Comparison of ENCODE assay signal across 31 mouse cellular contexts in the genomic region with DNA sequence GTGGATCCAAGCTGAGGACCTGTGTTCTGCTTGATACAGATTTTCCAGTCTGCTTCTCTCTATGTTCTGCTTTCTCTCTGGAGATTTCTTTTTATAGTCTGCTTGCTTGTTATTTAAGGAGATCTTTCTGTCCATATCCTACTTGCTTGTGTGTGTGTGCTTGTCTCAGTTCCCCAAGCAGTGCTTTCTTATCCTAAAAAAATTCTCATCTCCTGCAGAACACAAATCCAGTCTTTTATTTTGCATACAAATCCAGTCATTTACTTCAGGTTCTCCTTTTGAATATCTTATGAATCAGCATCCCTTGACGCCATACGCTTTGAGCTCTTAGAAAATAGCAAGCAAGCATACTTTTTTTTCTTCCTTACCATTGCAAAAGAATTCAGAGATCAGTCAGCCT.
"Had no signal": no experiment of that assay in that cellular context is flagged by ENCODE, and none has a peak within 500 bp of the region (broad histone marks: within the 10 kb centered on the region; RNA-seq: fewer than 3 reads in every experiment).

No protein-coding gene starts in this region.

- H3K4me2 ChIP-seq: limb, embryonic 12.5 days; limb, embryonic 13.5 days; limb, embryonic 15.5 days; liver, embryonic 11.5 days; liver, embryonic 12.5 days; liver, embryonic 13.5 days; liver, embryonic 15.5 days; lung, embryonic 14.5 days; lung, embryonic 15.5 days; midbrain, embryonic 11.5 days; midbrain, embryonic 12.5 days; midbrain, embryonic 13.5 days; midbrain, embryonic 15.5 days; neural tube, embryonic 12.5 days had no signal

- H3K27ac ChIP-seq: limb, embryonic 10.5 days; limb, embryonic 12.5 days; limb, embryonic 13.5 days; limb, embryonic 15.5 days; liver, embryonic 12.5 days; liver, embryonic 13.5 days; liver, embryonic 14.5 days; liver, embryonic 15.5 days; lung, embryonic 15.5 days; macrophage; midbrain, embryonic 10.5 days; midbrain, embryonic 12.5 days; midbrain, embryonic 13.5 days; midbrain, embryonic 15.5 days; neural tube, embryonic 12.5 days had no signal

- ATAC-seq: liver, embryonic 12.5 days; liver, postnatal 0 days; lung, postnatal 0 days; midbrain, embryonic 13.5 days; midbrain, embryonic 15.5 days; midbrain, embryonic 16.5 days had no signal

- H3K27me3 ChIP-seq: limb, embryonic 12.5 days; limb, embryonic 13.5 days; limb, embryonic 15.5 days; liver, embryonic 12.5 days; liver, embryonic 13.5 days; liver, embryonic 15.5 days; lung, embryonic 15.5 days; megakaryocyte, embryonic 14.5 days; midbrain, embryonic 12.5 days; midbrain, embryonic 13.5 days; midbrain, embryonic 15.5 days; neural tube, embryonic 12.5 days had no signal

- DNase-seq: left cerebral cortex, postnatal 4 days; liver; liver, embryonic 13.5 days; liver, postnatal 0 days; lung, adult 18-20 months; lung, adult 2 months; lung, embryonic 14.5 days; lung, postnatal 10 days; lung, postnatal 14 days; lung, postnatal 36 days; lung, postnatal 4 days had no signal

- H3K4me1 ChIP-seq: limb, embryonic 10.5 days; limb, embryonic 12.5 days; limb, embryonic 13.5 days; limb, embryonic 15.5 days; liver, embryonic 12.5 days; liver, embryonic 13.5 days; liver, embryonic 15.5 days; lung, embryonic 15.5 days; megakaryocyte, embryonic 14.5 days; midbrain, embryonic 10.5 days; midbrain, embryonic 12.5 days; midbrain, embryonic 13.5 days; midbrain, embryonic 15.5 days; neural tube, embryonic 12.5 days had no signal

- H3K9me3 ChIP-seq: limb, embryonic 10.5 days; limb, embryonic 12.5 days; limb, embryonic 13.5 days; limb, embryonic 15.5 days; liver, embryonic 12.5 days; liver, embryonic 13.5 days; liver, embryonic 15.5 days; lung, embryonic 15.5 days; megakaryocyte, embryonic 14.5 days; midbrain, embryonic 10.5 days; midbrain, embryonic 12.5 days; midbrain, embryonic 13.5 days; midbrain, embryonic 15.5 days; neural tube, embryonic 12.5 days had no signal

- H3K4me3 ChIP-seq: limb, embryonic 10.5 days; limb, embryonic 12.5 days; limb, embryonic 13.5 days; limb, embryonic 15.5 days; liver, embryonic 12.5 days; liver, embryonic 13.5 days; liver, embryonic 15.5 days; lung, embryonic 15.5 days; megakaryocyte, embryonic 14.5 days; midbrain, embryonic 10.5 days; midbrain, embryonic 12.5 days; midbrain, embryonic 13.5 days; midbrain, embryonic 15.5 days; myocyte; neural tube, embryonic 12.5 days had no signal

- H3K9ac ChIP-seq: limb, embryonic 12.5 days; limb, embryonic 13.5 days; limb, embryonic 15.5 days; liver, embryonic 12.5 days; liver, embryonic 13.5 days; liver, embryonic 14.5 days; liver, embryonic 15.5 days; liver, postnatal 0 days; lung, embryonic 14.5 days; lung, embryonic 15.5 days; midbrain, embryonic 12.5 days; midbrain, embryonic 13.5 days; midbrain, embryonic 15.5 days; neural tube, embryonic 12.5 days had no signal

- H3K36me3 ChIP-seq: limb, embryonic 10.5 days; limb, embryonic 12.5 days; limb, embryonic 13.5 days; limb, embryonic 15.5 days; liver, embryonic 12.5 days; liver, embryonic 13.5 days; liver, embryonic 15.5 days; lung, embryonic 15.5 days; midbrain, embryonic 10.5 days; midbrain, embryonic 12.5 days; midbrain, embryonic 13.5 days; midbrain, embryonic 15.5 days; neural tube, embryonic 12.5 days had no signal
